Mouse (Mus musculus) ES-CJ7 (cell line): ENCODE results near the gene Tes.
A peak's percentile ranks its signal among the peaks of the same experiment; 100 is the strongest.
"Not testable (repeated sequence)": the region's sequence is repeated elsewhere in the genome, so short reads cannot be mapped to it uniquely, and the experiment has no call there.

ENCODE experiments used
- DNase-seq: peaks from one replicate; pipeline ENCODE4 v3.0.0; 2011; ENCODE audit warnings: low read depth, low spot score

Tes gene

GRCm38 (mm10) chr6:17064936-17065790 lies at the start of gene Tes:
Gene Tes, plus strand, starts transcription at chr6:17065149.
- peak; percentile 85 for DNase-seq

GRCm38 (mm10) chr6:17025886-17026285 lies 39.1 kb upstream of the Tes start:
- no peak for DNase-seq

- DNase-seq, result peak; percentile 50
Measured at GRCm38 (mm10) chr6:17027572-17027971, 37.4 kb upstream of the Tes start.

GRCm38 (mm10) chr6:17028809-17029208 lies 36.1 kb upstream of the Tes start:
- no peak for DNase-seq

GRCm38 (mm10) chr6:17032231-17032728 lies 32.7 kb upstream of the Tes start:
- peak; percentile 62 for DNase-seq

- no peak for DNase-seq
Measured at GRCm38 (mm10) chr6:17034095-17034494, 30.9 kb upstream of the Tes start.

GRCm38 (mm10) chr6:17035228-17035627 lies 29.7 kb upstream of the Tes start:
- DNase-seq, result no peak

GRCm38 (mm10) chr6:17051432-17052025 lies 13.4 kb upstream of the Tes start:
- DNase-seq, result no peak

- DNase-seq, result no peak
Measured at GRCm38 (mm10) chr6:17053028-17053660, 11.8 kb upstream of the Tes start.

- no peak for DNase-seq
Measured at GRCm38 (mm10) chr6:17054781-17055180, 10.2 kb upstream of the Tes start.

- DNase-seq, result no peak
Measured at GRCm38 (mm10) chr6:17055659-17056058, 9.3 kb upstream of the Tes start.

GRCm38 (mm10) chr6:17059501-17059900 lies 5.4 kb upstream of the Tes start:
- no peak for DNase-seq

- DNase-seq, result no peak
Measured at GRCm38 (mm10) chr6:17060154-17060553, 4.8 kb upstream of the Tes start.

GRCm38 (mm10) chr6:17061826-17062225 lies 3.1 kb upstream of the Tes start:
- not testable (repeated sequence) for DNase-seq

- no peak for DNase-seq
Measured at GRCm38 (mm10) chr6:17062366-17062765, 2.6 kb upstream of the Tes start.

GRCm38 (mm10) chr6:17065791-17066169 lies 831 bp downstream of the Tes start:
- peak; percentile 11 for DNase-seq

- no peak for DNase-seq
Measured at GRCm38 (mm10) chr6:17066211-17066940, 1.4 kb downstream of the Tes start.

GRCm38 (mm10) chr6:17071899-17072298 lies 7.0 kb downstream of the Tes start:
- DNase-seq, result no peak

- DNase-seq, result no peak
Measured at GRCm38 (mm10) chr6:17072338-17072737, 7.4 kb downstream of the Tes start.

- DNase-seq, result no peak
Measured at GRCm38 (mm10) chr6:17072763-17073484, 8.0 kb downstream of the Tes start.

GRCm38 (mm10) chr6:17077270-17077669 lies 12.3 kb downstream of the Tes start:
- no peak for DNase-seq
